Mouse (Mus musculus) left cerebral cortex, adult 2 months (tissue): ENCODE data around the gene Adamts14. TPM values are rescaled to one million over a fixed set of nuclear protein-coding genes. Genes with fewer than 3 reads are reported as not detected.

Experiments
- DNase-seq, 2 experiments: peaks; one replicate each; pipeline ENCODE4 v3.0.0; 2021 to 2022; ENCODE audit warnings: low spot score in 2 of 2, mixed read lengths in 1 of 2; ENCODE audit errors: extremely low spot score in 1 of 2
- H3K27ac ChIP-seq: fragments of 200-600 bp; 2 replicates; pipeline ENCODE4 v1.8.1; 2022
- H3K4me3 ChIP-seq: fragments of 200-600 bp; 2 replicates; pipeline ENCODE4 v1.8.1; 2022
- CTCF ChIP-seq: fragments of 200-600 bp; IDR thresholded peaks from 2 replicates; pipeline ENCODE4 v1.8.1; 2022; ENCODE audit warnings: antibody characterized with exemption, mild to moderate bottlenecking, moderate library complexity
- intact Hi-C: fragments of 180-260 bp; cut with DNase I; formaldehyde crosslinking; loops from one replicate; pipeline ENCODE4 v1.15.1; 2025
- total RNA-seq, 2 experiments: library from RNA; stranded (reverse); gene quantifications; 2 replicates each; pipeline ENCODE4 v1.2.3; 2021

Gene Adamts14
- total RNA-seq, 2 experiments from 2014 or later: 0.20 to 0.30 TPM

- no peak for DNase-seq
- no peak within 1 kb of the TSS for H3K27ac ChIP-seq
- no peak within 1 kb of the TSS for H3K4me3 ChIP-seq
- intact Hi-C loops: no loop called here
- TF ChIP-seq CTCF: no peak
Measured at GRCm38 (mm10) chr10:61171654-61172053, 101.6 kb downstream of the Adamts14 start, which contains the start of gene Tbata. Gene Tbata, plus strand, starts transcription at chr10:61171954.

GRCm38 (mm10) chr10:61168393-61168792 lies 104.8 kb downstream of the Adamts14 start:
- Histone ChIP-seq H3K4me3 (no peak overlapping the region), H3K27ac (no peak overlapping the region)
- intact Hi-C loops: no loop called here
- no peak for DNase-seq
- TF ChIP-seq CTCF: no peak

- Histone ChIP-seq H3K27ac (no peak overlapping the region), H3K4me3 (no peak overlapping the region)
- DNase-seq: no peak
- intact Hi-C loops: no loop called here
- TF ChIP-seq CTCF: no peak
Measured at GRCm38 (mm10) chr10:61167333-61168096, 105.7 kb downstream of the Adamts14 start.

- intact Hi-C loops: no loop called here
- TF ChIP-seq CTCF: no peak
- Histone ChIP-seq H3K27ac (no peak overlapping the region), H3K4me3 (no peak overlapping the region)
- no peak for DNase-seq
Measured at GRCm38 (mm10) chr10:61162366-61162765, 110.9 kb downstream of the Adamts14 start.

GRCm38 (mm10) chr10:61160671-61161070 lies 112.6 kb downstream of the Adamts14 start:
- no peak for TF ChIP-seq CTCF
- no peak overlapping the region for H3K27ac ChIP-seq
- no peak overlapping the region for H3K4me3 ChIP-seq
- intact Hi-C loops: no loop called here
- DNase-seq: no peak

GRCm38 (mm10) chr10:61160089-61160488 lies 113.1 kb downstream of the Adamts14 start:
- Histone ChIP-seq H3K4me3 (no peak overlapping the region), H3K27ac (no peak overlapping the region)
- intact Hi-C loops: no loop called here
- DNase-seq: no peak
- no peak for TF ChIP-seq CTCF

- Histone ChIP-seq H3K27ac (no peak overlapping the region), H3K4me3 (no peak overlapping the region)
- intact Hi-C loops: no loop called here
- no peak for DNase-seq
- TF ChIP-seq CTCF: no peak
Measured at GRCm38 (mm10) chr10:61158594-61158993, 114.6 kb downstream of the Adamts14 start.

- TF ChIP-seq CTCF: no peak
- Histone ChIP-seq H3K27ac (no peak overlapping the region), H3K4me3 (no peak overlapping the region)
- intact Hi-C loops: no loop called here
- DNase-seq: no peak
Measured at GRCm38 (mm10) chr10:61156453-61156852, 116.8 kb downstream of the Adamts14 start.

GRCm38 (mm10) chr10:61155611-61156010 lies 117.6 kb downstream of the Adamts14 start:
- no peak for DNase-seq
- no peak for TF ChIP-seq CTCF
- intact Hi-C loops: no loop called here
- no peak overlapping the region for H3K27ac ChIP-seq
- no peak overlapping the region for H3K4me3 ChIP-seq

GRCm38 (mm10) chr10:61152131-61152530 lies 121.1 kb downstream of the Adamts14 start:
- intact Hi-C loops: no loop called here
- Histone ChIP-seq H3K27ac (no peak overlapping the region), H3K4me3 (no peak overlapping the region)
- no peak for TF ChIP-seq CTCF
- DNase-seq: no peak

- Histone ChIP-seq H3K27ac (no peak overlapping the region), H3K4me3 (no peak overlapping the region)
- TF ChIP-seq CTCF: no peak
- intact Hi-C loops: no loop called here
- no peak for DNase-seq
Measured at GRCm38 (mm10) chr10:61150616-61151015, 122.6 kb downstream of the Adamts14 start.

GRCm38 (mm10) chr10:61149476-61149875 lies 123.8 kb downstream of the Adamts14 start:
- no peak for TF ChIP-seq CTCF
- no peak for DNase-seq
- intact Hi-C loops: no loop called here

More at GRCm38 (mm10) chr10:61149476-61149875, 123.8 kb downstream of the Adamts14 start:
- no peak overlapping the region for H3K27ac ChIP-seq
- H3K4me3 ChIP-seq: no peak overlapping the region
